Mouse (Mus musculus): ENCODE results near the gene S100a9.
A peak's percentile ranks its signal among the peaks of the same experiment; 100 is the strongest.

Gene S100a9

DNA sequence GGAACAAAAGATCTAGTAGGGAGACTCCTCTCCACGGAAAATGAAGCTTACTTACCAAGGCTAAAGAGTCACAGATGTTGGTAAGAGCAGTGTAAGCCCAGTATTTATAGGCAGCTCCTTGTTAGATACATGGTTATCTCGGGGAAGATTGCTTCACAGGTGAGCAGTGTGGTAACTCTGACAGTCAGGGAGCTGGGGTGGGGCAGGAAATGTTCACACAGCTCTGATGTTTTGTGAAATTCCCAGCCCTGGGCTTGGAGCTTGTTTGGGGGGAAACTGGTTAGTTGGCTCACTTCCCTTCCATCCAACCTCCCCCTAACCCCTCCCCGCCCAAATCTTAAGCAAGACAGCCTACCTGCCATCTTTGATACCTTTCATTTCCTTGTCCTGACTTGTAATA is at the start of gene S100a9:
S100a9 (minus strand) TSS at position 109 of the 400 bp plus-strand sequence.
- no peak for DNase-seq (ENCODE audit: extremely low read depth, low read depth, low spot score)

DNA sequence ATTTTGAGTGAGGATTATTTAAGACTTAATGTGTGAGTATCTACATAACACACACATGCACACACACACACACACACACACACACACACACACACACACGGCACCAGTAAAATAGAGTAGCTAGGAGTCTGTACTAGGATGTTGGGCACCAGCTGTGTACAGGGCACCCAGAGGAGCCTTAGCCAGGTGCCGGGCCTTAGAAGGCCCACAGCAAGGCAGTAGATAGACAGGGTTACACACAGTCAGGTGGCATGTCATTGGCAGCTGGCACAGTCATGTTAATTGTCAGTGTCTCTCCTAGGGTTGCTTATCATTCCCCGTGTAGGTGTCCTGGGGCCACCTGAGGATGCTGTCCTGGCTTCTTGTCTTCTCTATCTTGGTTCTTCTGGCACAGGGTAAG is 31.1 kb upstream of the S100a9 start, which contains the start of gene Pglyrp4:
Pglyrp4 (plus strand) TSS at position 301 of the 400 bp plus-strand sequence.
- no peak for DNase-seq (ENCODE audit: extremely low read depth, low read depth, low spot score)

DNA sequence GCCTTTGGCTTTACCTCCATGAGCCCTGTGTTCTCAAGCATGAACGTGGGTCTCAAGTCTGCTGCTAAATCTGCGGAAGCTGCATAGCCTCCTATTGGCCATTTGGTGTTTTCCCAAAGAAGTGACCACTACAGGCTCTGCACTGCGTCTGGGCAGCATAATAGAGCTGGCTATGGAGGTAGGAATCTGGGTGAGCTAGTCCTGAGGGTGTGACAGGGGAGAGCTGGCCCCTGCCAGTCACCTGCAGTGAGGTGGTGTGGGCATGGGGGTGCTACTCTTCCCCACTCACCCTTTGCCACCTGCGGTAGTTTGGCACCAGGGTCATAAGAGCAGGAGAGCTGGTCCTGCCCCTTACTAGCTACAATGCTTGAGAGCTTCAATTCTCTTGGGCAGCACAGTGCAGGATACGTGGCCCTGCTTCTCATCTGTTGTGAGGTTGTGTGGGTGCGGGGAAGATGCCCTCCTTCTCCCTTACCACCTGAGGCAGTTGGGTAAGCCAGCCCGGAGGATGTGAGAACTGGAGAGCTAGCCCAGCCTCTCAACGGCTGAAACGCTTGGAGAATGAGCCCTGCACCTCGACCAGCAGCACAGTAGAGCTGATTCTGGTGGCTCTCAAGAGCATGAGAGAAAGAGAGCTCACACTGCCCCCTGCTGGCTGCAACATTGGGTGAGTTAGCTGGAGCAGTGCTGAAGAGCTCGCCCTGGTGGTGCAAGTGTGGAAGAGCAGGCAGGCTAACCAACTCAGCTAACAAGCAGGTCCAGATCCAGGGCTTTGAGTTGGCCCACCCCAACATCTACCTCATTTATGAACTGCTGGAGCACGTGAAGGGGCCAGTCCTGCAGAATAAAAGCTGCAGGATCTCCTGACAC is 14.3 kb upstream of the S100a9 start:
- no peak for DNase-seq (ENCODE audit: extremely low read depth, low read depth, low spot score)

DNA sequence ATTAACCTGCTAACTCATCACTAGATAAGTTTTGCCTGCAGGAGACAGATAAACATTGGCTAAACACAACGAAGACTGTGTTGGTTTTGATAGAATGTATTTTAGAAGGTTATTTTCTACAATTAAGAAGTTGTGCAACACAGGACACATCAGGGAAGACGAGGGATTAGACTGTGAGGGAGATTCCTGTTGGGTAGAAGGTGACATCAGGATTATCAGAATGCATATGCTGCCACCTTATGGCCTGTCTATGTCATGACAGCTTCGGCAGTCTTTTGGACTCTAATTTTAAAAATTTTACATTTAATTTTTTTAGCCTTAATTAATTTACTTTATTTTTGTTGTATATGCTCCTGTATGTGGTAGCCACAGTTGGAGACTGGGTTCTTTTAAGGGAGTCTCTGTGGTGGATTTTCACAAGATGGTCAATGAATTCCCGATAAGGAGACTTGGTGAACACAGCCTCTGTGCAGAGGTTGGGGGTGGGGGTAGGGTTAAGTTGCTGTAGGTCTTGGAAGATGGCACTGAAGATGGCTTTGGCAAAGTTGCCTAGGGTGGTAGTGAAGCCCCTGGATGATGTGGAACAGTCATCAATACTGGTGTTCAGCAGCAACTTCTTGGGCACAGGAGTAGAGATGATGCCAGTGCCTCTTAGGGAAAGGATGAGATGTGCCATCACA is 13.1 kb upstream of the S100a9 start:
- DNase-seq (ENCODE audit: extremely low read depth, low read depth, low spot score) = no peak

DNA sequence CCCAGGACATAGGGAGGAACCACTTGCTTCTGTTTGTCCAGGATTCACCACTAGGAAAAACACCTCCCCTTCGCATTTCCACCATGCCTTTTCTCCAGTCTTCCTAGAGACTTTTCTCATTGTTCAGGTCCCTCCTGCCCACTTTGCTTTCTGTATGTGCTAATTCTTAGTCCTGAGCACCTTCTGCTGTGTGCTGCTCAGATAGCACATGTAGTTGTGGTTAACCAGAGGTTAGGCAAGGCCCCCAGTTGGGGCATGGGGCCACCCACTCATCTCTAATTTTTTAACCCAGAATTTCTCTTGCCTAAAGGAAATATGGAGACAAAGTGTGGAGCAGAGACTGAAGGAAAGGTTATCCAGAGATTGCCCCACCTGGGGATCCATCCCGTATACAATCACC is 6.7 kb upstream of the S100a9 start:
- DNase-seq (ENCODE audit: extremely low read depth, low read depth, low spot score) = no peak

DNA sequence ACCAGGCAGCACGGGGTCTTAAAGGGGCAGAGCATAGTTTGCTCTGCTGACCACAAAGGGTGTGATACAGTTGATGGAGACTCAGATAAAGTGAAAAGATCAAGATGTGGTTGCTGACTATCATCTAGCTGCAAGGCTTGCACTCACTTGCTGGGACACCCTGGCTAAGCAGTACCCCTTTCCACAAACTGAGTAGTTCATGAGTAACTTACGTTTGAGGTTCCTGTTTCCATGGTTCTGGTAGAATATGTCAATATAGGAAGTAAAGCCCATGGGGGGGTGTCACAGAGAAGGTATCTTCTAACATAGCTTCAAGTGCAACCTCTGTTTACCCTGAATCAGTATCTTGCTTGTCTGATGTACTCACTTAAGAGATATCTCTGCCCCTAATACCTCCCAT is 2.0 kb downstream of the S100a9 start:
- DNase-seq (ENCODE audit: extremely low read depth, low read depth, low spot score) = no peak

DNA sequence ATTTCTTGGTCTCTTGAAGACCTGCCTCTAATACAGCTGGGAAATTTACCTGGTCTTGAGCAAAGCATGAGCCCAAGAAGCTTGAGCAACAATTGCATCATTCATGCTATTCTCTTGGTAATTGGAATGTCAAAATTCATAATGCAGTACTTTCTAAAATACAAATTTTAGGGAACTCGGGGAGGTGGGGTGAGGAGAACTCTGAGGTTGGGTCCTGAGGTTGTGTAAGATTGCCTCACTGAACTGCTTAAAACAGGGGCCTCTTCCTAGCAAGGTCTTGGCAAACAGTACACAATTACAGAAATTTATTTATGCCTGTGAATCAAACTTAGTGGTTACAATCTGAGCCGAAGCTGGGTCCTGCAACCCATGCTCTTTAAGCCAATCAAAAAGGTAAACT is 8.7 kb downstream of the S100a9 start:
- no peak for DNase-seq (ENCODE audit: extremely low read depth, low read depth, low spot score)

DNA sequence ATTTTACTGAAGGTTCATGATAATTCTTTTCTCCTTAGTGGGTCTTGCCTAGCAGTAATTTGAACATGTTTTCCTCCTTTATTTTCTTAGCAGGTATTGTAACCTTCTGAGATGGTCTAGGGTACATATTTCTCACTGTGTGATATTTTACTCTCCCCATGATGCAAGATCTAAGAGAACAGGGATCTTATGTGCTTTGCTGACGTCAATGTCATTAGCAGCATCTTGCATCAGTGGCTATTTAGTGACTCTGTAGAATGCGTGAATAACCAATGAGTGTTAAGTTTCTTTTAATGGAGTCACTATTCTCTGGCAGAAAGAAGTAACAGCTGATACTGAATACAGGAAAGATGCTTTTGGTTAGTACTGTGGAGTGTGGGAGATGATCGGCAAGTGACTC is 11.6 kb downstream of the S100a9 start:
- no peak for DNase-seq (ENCODE audit: extremely low read depth, low read depth, low spot score)

DNA sequence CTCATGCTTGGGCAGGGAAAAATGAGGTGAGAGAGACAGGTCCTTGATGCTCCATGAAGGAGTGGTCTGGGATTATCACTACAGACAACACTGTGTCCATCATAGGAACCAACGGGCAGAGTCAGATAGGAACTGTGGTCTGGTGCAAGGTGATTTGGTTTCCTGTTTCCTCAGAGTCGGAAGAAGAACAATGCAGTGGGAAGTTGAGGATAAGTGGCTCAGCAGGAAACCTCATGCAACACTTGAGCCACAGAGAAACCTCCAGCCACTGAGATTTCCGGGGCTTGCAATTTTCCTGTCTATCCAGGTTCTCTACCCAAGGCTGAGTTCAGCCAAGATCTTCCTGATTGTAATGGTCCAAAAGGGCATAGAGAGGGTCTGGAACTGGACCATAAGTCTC is 16.9 kb downstream of the S100a9 start:
- no peak for DNase-seq (ENCODE audit: extremely low read depth, low read depth, low spot score)

DNA sequence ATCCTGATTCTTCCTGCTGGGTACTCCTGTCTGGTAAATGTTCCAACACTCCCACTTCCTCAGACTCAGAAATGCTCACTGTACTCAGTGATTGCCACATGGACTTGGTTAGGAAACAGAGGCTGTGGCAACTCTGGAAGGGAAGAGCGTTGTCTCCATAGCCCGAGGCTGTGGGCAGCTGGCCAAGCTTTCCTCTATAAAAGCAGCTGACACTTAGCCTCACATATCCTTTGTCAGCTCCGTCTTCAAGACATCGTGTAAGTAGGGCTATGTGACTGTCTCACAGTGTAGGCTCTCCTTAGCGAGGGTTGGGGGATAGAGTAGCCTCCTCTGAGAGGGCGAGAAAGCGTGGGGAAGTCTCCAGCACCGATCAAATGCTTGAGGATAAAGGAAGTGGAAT is 26.7 kb downstream of the S100a9 start, which contains the start of gene S100a8:
S100a8 (plus strand) TSS at position 133 of the 400 bp plus-strand sequence.
- DNase-seq (ENCODE audit: extremely low read depth, low read depth, low spot score) = peak; percentile 82

DNA sequence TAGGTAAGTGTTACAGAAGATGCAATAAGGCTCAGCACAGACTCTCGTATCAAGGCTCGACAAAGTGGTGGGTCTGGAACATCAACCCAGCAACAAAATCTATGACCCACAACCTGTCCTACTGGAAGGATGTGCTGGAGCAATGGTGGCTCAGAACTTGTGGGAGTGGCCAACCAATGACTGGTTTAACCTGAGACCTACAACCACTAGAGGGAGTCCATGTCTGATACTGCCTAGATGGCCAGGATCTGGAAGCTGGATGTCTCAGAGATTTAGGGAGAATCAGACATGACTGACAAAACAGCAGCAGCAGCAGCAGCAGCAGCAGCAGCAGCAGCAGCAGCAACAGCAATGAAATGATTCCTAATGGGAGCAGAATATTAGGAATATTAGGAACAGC is 31.3 kb downstream of the S100a9 start:
- no peak for DNase-seq (ENCODE audit: extremely low read depth, low read depth, low spot score)

DNA sequence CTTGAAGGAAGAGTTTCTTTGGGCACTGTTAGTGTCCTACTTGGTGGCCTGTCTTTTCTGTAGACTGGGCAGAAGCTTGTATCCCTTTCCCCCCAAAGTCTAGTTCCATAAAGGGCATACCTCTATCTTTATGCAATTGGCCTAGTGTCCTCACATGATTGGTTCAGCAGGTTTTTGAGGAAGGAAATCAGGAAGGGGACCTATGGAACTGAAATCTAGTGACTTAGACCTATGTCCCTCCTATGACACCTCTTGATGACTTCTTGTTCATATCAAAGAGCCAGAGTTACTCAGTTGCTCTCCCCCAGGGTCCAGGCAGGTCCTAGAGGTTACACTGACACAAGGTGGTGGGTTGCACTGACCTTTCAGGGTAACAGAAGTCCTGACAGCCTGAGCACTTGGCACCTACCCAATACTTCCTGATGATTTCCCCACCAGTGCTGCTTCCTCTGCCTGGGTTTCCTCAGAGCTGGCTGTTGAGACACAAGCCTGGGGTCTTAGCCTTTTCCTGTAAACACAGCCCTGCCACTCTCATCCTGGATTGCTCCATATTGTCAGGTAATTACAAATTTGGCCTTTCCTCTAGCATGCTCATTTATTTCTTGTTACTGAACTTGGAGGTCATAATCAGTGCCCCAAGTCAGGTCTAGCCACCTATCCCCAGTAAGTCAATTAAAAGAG is 36.0 kb downstream of the S100a9 start:
- DNase-seq (ENCODE audit: extremely low read depth, low read depth, low spot score) = no peak

DNA sequence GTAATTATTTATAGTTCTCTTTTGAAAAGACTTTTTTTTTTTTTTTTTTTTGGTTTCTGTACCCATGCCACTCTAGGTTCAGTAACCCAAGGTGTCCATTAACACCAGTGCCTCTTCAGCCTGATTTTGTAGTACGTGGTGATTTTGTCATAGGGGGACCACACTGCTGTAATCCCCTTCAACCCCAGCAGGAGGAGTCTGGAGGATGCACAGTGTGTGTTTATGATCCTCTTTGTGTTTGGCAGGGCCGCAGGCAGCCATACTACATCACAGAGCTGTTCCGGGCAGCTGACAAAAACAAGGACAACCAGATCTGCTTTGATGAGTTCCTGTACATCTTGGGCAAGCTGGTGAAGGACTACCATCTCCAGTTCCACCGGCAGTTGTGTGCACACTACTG is 38.1 kb downstream of the S100a9 start:
- DNase-seq (ENCODE audit: extremely low read depth, low read depth, low spot score) = no peak

DNA sequence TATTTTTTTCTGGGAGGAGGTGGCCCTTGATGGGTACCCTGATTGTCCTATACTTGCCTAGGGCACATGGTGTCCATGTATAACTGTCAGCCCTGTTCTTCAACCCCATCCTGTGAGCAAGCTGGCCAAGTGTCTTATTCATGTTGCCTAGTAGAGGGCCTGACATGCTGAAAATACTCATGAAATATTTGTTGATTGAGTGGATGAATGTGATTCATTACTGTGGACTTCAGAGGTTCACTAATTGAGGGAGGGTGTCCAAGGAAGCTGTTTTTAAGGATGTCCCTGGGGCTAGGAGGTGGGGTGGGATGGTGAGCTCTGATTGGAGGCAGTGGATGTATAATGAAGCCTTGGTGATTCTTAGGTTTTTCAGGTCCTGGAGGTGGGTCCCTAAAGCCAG is 41.8 kb downstream of the S100a9 start, which contains the start of gene S100a7a:
S100a7a (plus strand) TSS at position 301 of the 400 bp plus-strand sequence.
- DNase-seq (ENCODE audit: extremely low read depth, low read depth, low spot score) = no peak

DNA sequence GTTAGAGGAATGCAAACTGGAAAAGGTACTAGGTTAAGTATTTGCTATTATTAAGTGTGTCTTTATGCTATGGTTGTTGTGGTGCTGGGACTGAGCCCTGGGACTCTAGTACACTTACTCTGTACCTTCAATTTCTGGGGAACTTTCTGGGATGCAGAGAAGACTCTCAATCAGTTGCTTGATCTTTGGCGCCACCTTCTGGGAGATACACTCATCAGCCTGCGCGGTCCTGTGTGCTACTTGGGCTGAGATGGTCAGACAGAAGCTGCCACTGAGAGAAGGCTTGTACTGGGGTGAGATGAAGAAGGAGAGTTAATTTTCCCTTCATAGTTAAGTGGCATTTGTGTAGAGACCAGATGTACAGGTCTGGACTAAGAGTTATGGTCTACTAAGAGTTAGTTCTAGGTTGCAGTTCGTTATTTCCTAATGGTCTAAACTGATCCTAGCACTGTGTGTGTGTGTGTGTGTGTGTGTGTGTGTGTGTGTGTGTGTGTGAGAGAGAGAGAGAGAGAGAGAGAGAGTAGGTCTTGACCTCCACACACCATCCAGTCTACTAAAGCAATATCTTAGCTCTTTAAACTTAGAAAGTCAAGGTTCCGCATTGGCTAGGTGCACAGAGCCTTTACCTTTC is 42.5 kb downstream of the S100a9 start:
- no peak for DNase-seq (ENCODE audit: extremely low read depth, low read depth, low spot score)

DNA sequence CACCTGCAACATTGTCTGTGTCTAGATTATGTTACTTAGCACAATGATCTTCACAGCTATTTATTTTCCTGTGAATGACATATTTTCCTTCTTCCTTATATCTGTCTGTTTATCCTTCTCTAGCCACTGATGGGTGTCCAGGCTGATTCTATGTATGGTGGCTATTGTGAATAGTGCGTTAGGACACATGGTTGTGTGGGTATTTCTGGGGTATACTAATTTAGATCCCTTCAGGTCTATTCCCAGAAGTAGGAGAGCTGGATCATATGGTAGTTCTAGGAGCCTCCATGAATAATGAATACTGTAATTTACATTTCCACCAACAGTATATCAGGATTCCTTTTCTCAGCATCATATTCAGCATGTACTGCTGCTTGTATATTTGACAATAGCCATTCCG is 45.7 kb downstream of the S100a9 start:
- no peak for DNase-seq (ENCODE audit: extremely low read depth, low read depth, low spot score)

DNA sequence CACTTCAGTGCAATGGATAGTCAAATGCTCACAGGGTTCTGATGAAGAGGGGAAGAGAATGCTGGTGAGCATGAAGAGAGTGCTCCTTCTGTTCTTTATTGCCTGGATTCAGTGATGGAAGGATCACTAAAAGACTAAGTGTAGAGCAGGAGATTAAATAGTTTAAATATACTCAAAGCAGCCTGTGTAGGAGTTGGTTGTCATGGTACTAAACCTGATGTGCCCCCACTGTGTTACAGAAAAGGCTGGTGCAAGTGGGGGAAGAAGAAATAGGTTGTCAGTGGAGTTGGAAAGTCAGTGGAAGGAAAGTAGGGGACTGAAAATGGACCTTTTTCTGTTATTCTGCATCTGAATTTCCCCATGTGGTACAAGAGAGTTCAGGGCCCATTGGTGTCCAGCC is 46.5 kb downstream of the S100a9 start:
- DNase-seq (ENCODE audit: extremely low read depth, low read depth, low spot score) = no peak

DNA sequence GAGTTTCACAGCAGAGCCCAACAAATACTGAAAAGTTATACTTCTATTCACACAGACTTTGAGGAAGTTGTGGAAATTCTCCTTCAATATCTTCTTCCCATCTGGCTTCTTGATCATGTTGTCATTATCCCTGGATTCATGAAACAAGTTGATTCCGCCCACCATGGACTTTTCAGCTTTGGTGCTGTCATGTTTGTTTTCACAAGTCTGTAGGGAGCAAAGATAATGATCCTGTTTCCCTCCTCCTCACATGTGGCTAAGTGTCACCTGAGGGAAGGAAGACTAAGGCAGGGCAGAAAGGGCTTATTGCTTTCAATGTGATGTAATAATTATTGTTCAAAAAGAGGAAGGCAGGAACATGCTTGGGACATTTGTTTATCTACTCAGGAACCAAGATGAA is 48.2 kb downstream of the S100a9 start:
- DNase-seq (ENCODE audit: extremely low read depth, low read depth, low spot score) = peak; percentile 75

DNA sequence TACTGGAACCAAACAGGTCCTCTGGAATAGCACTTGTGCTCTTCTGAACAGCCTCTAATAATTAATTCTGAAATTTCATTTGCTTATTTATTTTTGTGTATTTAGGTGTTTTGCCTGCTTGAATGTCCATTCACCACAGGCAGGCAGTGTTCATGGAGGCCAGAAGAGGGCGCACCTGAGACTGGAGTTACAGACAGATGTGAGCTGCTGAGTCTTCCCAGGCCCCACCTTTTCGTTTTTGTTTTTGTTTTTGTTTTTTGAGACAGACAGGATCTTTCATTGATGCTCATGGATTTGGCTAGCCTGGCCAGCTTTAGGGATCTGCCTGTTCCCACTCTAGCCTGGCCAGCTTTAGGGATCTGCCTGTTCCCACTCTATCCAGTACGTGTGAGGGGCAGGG is 51.3 kb downstream of the S100a9 start:
- DNase-seq (ENCODE audit: extremely low read depth, low read depth, low spot score) = no peak
